Mouse (Mus musculus) thymus, adult 2 months (tissue): Measurements from ENCODE around the gene Kalrn. TPM values are rescaled to one million over a fixed set of nuclear protein-coding genes. Genes with fewer than 3 reads are reported as not detected.

Source experiments
- DNase-seq: peaks from one replicate; pipeline ENCODE4 v3.0.0; 2021
- H3K27ac ChIP-seq: fragments of 200-500 bp; 2 replicates; pipeline ENCODE4 v1.5.1; 2012; ENCODE audit warnings: low read length, control low read depth; ENCODE audit not compliant: control insufficient read depth, insufficient read depth
- H3K27me3 ChIP-seq: fragments of 200-500 bp; 2 replicates; pipeline ENCODE4 v1.6.1; 2012; ENCODE audit warnings: mild to moderate bottlenecking, low read length, moderate library complexity, mixed read lengths; ENCODE audit not compliant: control insufficient read depth, insufficient read depth
- H3K36me3 ChIP-seq: fragments of 200-500 bp; 2 replicates; pipeline ENCODE4 v1.6.1; 2012; ENCODE audit warnings: mild to moderate bottlenecking, low read length, moderate library complexity; ENCODE audit not compliant: control insufficient read depth, insufficient read depth
- H3K4me1 ChIP-seq: fragments of 200-500 bp; replicated peaks from 2 replicates; pipeline ENCODE4 v1.6.1; 2012; ENCODE audit warnings: low read length; ENCODE audit not compliant: control insufficient read depth, insufficient read depth
- H3K4me3 ChIP-seq: fragments of 200-500 bp; 2 replicates; pipeline ENCODE4 v1.5.1; 2012; ENCODE audit warnings: mild to moderate bottlenecking, low read length, control low read depth, moderate library complexity; ENCODE audit not compliant: control insufficient read depth, insufficient read depth
- CTCF ChIP-seq: fragments of 200-500 bp; IDR thresholded peaks from 2 replicates; pipeline ENCODE4 v1.5.1; 2012; ENCODE audit warnings: mild to moderate bottlenecking, control low read depth, low read length, moderate library complexity, borderline replicate concordance; ENCODE audit not compliant: control insufficient read depth, poor library complexity, insufficient read depth; ENCODE audit errors: extremely low read depth
- POLR2A ChIP-seq: fragments of 200-500 bp; IDR thresholded peaks from 2 replicates; pipeline ENCODE4 v1.6.1; 2012; ENCODE audit warnings: mild to moderate bottlenecking, low read length, control low read depth, moderate library complexity; ENCODE audit not compliant: control insufficient read depth, poor library complexity, insufficient read depth; ENCODE audit errors: extremely low read depth
- WGBS: fragments of 180-500 bp; shearing (Covaris S2); methylation state at CpG from one replicate; pipeline ENCODE4 v1.1.7; 2018; 5-methylcytosine and 5-hydroxymethylcytosine counted together
- polyA plus RNA-seq: library from polyadenylated mRNA; depleted of rRNA; stranded (reverse); fragments of >200 nt; gene quantifications from 2 replicates; pipeline ENCODE4 v1.2.3, GENCODE M21; 2012

The Kalrn gene
- polyA plus RNA-seq, 1 experiment, result 2.9 TPM

DNA sequence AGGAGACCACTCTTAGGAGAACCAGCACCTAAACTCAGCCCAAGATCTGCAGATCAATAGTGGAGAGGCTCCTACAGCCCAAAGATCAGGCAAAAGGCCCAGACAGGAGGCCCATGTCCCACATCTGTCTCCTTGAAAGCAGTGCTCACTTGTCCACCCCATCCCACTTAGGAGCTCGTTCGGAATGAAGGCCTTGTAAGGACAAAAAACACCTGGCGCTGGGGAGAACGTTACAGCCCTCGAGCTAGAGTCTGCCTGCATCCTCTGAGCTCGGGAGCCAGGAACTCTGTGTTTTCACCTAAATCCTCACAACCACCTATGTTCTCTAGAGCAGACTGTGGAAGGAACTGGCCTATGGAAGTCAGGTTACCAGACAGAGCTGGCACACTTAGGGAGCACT is 492.5 kb downstream of the Kalrn start:
- Histone ChIP-seq H3K4me1 (no peaks in the 10 kb centered on the region), H3K27me3 (no peaks in the 10 kb centered on the region), H3K36me3 (no peaks in the 10 kb centered on the region), H3K4me3 (no peak overlapping the region), H3K27ac (no peak overlapping the region)
- no peak for DNase-seq
- WGBS, result 94% methylated on average over 6 of the region's 6 CpGs
- TF ChIP-seq POLR2A (no peak), CTCF (no peak)

DNA sequence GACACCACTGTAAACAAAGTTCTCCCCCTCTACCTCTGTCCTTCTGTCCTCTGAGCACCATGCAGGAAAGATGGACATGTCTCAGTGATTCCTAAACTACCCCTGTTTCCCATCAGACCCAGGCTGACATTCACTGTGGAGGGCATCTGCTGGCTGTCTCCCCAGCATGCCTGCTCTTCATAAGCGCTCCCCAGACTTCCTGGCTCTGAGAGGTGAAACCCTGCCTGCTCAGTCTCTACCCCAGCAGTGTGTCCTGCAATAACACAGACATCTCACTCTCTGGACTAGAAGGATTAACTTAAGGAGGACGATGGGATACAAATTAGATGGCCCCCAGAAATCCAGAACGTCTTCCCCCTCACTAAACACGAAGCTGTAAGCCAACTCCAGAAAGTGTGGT is 493.8 kb downstream of the Kalrn start:
- Histone ChIP-seq H3K4me1 (no peaks in the 10 kb centered on the region), H3K4me3 (no peak overlapping the region), H3K27me3 (no peaks in the 10 kb centered on the region), H3K27ac (no peak overlapping the region), H3K36me3 (no peaks in the 10 kb centered on the region)
- no peak for DNase-seq
- 93% methylated on average over 4 of the region's 4 CpGs for WGBS
- TF ChIP-seq POLR2A (no peak), CTCF (no peak)

DNA sequence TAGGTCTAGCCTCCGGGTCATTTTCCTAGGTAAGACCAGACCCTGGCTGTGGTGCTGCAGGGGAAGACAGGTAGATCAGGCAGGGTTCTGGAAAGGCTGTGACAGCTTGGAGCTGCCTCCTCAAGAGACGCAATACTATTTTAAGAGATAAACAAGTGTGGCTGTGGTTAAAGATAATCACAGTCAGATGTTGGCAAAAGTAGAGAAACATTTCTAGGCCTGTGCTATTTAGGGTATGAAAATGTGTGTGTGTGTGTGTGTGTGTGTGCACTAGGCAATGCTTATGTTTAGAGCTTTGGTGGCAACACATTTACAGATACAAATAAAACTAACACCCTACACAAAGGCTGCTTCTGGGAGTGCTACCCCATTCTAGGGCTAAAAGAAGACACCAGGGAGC is 494.6 kb downstream of the Kalrn start:
- Histone ChIP-seq H3K4me1 (no peaks in the 10 kb centered on the region), H3K27ac (no peak overlapping the region), H3K36me3 (no peaks in the 10 kb centered on the region), H3K27me3 (no peaks in the 10 kb centered on the region), H3K4me3 (no peak overlapping the region)
- 89% methylated on average over 2 of the region's 2 CpGs for WGBS
- no peak for DNase-seq
- TF ChIP-seq POLR2A, result no peak
- no peak for TF ChIP-seq CTCF

DNA sequence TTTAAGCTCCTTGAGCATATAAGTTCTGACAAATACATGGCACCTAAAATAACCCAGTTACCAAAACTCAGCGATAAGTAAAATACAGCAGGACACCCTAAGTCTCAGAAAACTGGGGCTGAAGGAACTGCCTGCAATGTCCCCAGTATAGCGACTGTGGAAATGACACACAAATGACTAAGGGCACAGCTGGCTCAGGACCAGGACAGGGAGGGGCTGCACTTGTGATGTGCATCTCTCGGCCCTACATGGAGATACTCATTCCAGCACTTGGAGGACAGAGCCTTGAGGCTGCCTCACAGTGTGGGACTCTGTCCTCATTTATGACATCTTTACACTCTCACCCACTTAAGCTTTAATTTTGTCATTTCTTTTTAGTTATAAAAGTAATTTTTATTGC is 497.2 kb downstream of the Kalrn start:
- DNase-seq, result no peak
- no peaks in the 10 kb centered on the region for H3K27me3 ChIP-seq
- no peaks in the 10 kb centered on the region for H3K4me1 ChIP-seq
- no peaks in the 10 kb centered on the region for H3K36me3 ChIP-seq
- no peak overlapping the region for H3K4me3 ChIP-seq
- no peak overlapping the region for H3K27ac ChIP-seq
- TF ChIP-seq POLR2A (no peak), CTCF (no peak)
- WGBS, result 93% methylated on average over 3 of the region's 3 CpGs

DNA sequence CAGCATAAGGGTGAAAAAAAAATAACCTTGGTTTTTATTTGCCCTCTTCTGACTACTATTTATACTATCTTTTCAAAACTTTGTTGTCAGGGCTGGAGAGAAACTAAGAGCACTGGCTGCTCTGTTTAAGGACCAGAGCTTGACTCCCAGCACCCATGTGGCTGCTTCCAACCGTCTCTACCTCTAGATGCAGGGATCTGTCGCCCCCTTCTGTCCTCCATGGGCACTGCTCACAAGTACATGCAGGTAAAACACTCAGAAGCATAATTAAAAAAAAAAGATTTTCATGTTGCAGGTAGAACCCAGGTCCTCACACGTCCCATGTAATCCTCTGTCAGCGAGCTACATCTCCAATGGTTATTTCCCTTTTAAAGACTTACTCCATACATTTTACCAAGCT is 499.4 kb downstream of the Kalrn start:
- H3K4me1 ChIP-seq, result no peaks in the 10 kb centered on the region
- TF ChIP-seq CTCF (no peak), POLR2A (no peak)

DNA sequence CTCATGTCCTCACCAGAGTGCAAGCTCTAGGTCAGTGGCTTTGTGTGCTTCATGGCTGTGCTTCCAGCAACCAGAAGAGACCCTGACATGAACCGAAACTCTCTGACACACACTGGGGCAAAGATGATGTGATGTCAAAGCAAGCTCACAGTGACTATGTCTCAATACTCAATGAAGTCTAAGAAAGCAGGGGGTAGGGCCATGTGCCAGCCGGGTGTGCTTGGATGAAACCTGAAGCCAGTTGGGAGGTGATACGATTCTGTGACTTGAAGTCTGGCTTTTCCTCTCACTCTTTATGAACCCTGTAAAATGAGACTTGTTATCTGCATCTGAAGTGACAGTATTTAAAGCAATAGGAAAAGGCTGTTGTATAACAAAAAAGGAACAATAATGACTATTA is 501.2 kb downstream of the Kalrn start:
- Histone ChIP-seq H3K36me3 (no peaks in the 10 kb centered on the region), H3K27me3 (no peaks in the 10 kb centered on the region)

More for the DNA sequence above, 499.4 kb downstream of the Kalrn start:
- Histone ChIP-seq H3K27ac (no peak overlapping the region), H3K36me3 (no peaks in the 10 kb centered on the region), H3K27me3 (no peaks in the 10 kb centered on the region), H3K4me3 (no peak overlapping the region)
- 94% methylated on average over 4 of the region's 4 CpGs for WGBS
- no peak for DNase-seq

DNA sequence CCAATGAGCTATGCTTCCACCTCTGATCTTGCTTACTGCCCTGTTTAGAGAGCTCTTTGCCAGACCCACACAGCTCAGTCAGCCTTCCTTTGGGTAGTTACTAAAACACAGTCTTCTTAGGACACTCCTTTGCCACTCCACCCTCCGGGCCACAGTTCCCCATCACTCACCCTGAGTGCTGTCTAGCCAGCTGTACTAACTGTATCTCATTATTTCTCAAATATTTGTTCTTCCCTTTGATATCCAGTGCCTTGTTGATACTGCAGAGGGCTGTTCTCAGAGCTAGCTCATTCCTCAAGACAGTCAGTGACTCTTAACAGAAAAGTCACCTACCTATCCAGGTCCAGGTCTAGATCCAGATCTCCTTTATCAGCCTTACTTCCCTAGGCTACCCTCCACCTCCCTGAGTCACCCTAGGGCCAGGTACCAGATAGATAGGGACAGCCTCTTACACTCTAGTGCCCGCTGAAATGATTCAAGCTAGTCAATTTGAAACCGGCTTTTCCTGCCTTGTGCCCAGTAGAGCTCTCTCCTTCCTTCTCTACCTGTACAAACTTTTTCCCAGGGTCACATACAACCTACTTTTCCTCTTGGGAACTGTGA is 502.0 kb downstream of the Kalrn start:
- TF ChIP-seq CTCF (no peak), POLR2A (no peak)

More for the DNA sequence above, 501.2 kb downstream of the Kalrn start:
- no peak for DNase-seq
- 97% methylated on average over 3 of the region's 3 CpGs for WGBS
- TF ChIP-seq CTCF (no peak), POLR2A (no peak)
- H3K4me1 ChIP-seq, result no peaks in the 10 kb centered on the region
- no peak overlapping the region for H3K27ac ChIP-seq
- H3K4me3 ChIP-seq, result no peak overlapping the region

More for the DNA sequence above, 502.0 kb downstream of the Kalrn start:
- no peaks in the 10 kb centered on the region for H3K36me3 ChIP-seq
- no peaks in the 10 kb centered on the region for H3K27me3 ChIP-seq
- no peak for DNase-seq
- no peak overlapping the region for H3K4me3 ChIP-seq
- 91% methylated on average over 3 of the region's 3 CpGs for WGBS
- H3K4me1 ChIP-seq, result no peaks in the 10 kb centered on the region
- no peak overlapping the region for H3K27ac ChIP-seq
